Mouse (Mus musculus): ENCODE data around the gene Gsdma2. TPM values are rescaled to one million over a fixed set of nuclear protein-coding genes. Genes with fewer than 3 reads are reported as not detected.
A peak's percentile ranks its signal among the peaks of the same experiment; 100 is the strongest.
"Not testable (repeated sequence)": the region's sequence is repeated elsewhere in the genome, so short reads cannot be mapped to it uniquely, and the experiment has no call there.

Gene Gsdma2
- polyA plus RNA-seq, 1 experiment: not detected

DNA sequence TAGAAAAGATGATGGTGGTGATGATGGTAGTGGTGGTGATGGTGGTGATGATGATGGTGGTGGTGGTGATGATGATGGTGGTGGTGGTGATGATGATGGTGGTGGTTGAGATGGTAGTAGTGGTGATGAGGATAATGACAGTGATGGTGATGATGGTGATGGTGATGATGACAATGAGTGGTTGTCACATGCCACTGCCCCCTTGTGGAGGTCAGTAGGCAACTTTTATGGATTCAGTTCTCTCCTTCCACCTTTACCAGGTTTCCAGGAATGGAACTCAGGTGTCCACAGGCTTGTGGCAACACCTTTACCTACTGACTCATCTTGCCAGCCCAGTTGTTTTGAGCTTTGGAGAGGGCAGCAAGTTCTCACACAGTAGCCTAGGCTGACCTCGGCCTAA, 33.5 kb downstream of the Gsdma2 start:
- H3ac ChIP-seq (ENCODE audit: control insufficient read depth, insufficient read length): no peak overlapping the region
- TF ChIP-seq POLR2AphosphoS2 (IDR thresholded peaks at IDR 0.05; ENCODE audit: insufficient read length, low read depth) (no peak), MAX (IDR thresholded peaks at IDR 0.05; ENCODE audit: low read depth) (no peak), USF1 (IDR thresholded peaks at IDR 0.05; ENCODE audit: low read depth) (no peak), MYOG (IDR thresholded peaks at IDR 0.05; ENCODE audit: control insufficient read depth in 1 of 3, insufficient read depth in 1 of 3, insufficient read length in 2 of 3, low read depth in 2 of 3) (no peak), REST (IDR thresholded peaks at IDR 0.05; ENCODE audit: insufficient read depth, insufficient read length) (no peak), E2F4 (IDR thresholded peaks at IDR 0.05; ENCODE audit: insufficient read depth) (no peak), POLR2A (IDR thresholded peaks at IDR 0.05; ENCODE audit: insufficient read length, low read depth) (no peak), TCF3 (IDR thresholded peaks at IDR 0.05; ENCODE audit: insufficient read length, low read depth) (no peak), SRF (IDR thresholded peaks at IDR 0.05; ENCODE audit: control insufficient read depth, insufficient read length, low read depth) (no peak), CEBPB (IDR thresholded peaks at IDR 0.05; ENCODE audit: insufficient read depth, poor library complexity, severe bottlenecking) (no peak), MYOD1 (IDR thresholded peaks at IDR 0.05; ENCODE audit: control insufficient read depth in 1 of 3, insufficient read length in 2 of 3, low read depth in 2 of 3) (no peak), TCF12 (IDR thresholded peaks at IDR 0.05; ENCODE audit: insufficient read depth, poor library complexity, severe bottlenecking) (no peak)
- H3K4me3 ChIP-seq: no peak overlapping the region
- peaks cover 26% of the 10 kb centered on the region for H3K79me2 ChIP-seq (ENCODE audit: control insufficient read depth, insufficient read depth)
- H3K4me2 ChIP-seq (ENCODE audit: low read depth): no peak overlapping the region
- peaks cover 4% of the 10 kb centered on the region for H3K36me3 ChIP-seq (ENCODE audit: control insufficient read depth, insufficient read depth)
- no peaks in the 10 kb centered on the region for H3K27me3 ChIP-seq (ENCODE audit: control insufficient read depth, insufficient read depth, insufficient read length)

DNA sequence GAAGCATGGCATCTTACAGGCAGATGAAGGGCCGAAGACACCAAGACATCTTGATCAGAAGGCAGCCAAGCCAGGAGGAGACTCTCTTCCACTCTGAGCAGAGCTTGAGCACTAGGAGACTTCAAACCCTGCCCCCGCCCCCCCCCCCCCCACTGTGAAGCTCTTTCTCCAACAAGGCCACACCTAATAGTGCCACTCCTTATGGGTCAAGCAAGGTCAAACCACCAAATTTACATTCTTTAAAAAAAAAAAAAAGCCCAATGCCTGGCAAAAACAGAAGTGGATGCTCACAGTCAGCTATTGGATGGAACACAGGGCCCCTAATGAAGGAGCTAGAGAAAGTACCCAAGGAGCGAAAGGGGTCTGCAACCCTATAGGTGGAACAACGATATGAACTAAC, 34.0 kb downstream of the Gsdma2 start:
- not testable (repeated sequence) for H3K36me3 ChIP-seq (ENCODE audit: control insufficient read depth, insufficient read depth); H3K27me3 ChIP-seq (ENCODE audit: control insufficient read depth, insufficient read depth, insufficient read length); H3ac ChIP-seq (ENCODE audit: control insufficient read depth, insufficient read length); H3K4me3 ChIP-seq; H3K4me2 ChIP-seq (ENCODE audit: low read depth)
- peaks cover 28% of the 10 kb centered on the region for H3K79me2 ChIP-seq (ENCODE audit: control insufficient read depth, insufficient read depth)

DNA sequence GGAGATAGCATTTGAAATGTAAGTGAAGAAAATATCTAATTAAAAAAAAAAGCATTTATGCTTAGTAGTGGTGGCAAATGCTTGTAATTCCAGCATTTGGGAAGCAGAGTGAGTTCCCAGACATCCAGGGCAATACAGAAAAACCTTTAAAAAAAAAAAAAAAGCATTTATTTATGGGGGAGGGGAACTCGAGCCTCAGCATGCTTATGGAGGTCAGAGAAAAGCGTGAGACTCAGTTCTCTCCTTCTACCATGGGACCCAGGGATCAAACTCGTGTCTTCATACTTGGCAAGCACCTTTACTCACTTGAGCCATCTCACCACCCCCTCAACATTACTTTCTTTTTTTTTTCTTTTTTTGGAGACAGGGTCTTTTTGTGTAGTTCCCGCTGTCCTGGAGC, 34.6 kb downstream of the Gsdma2 start:
- Histone ChIP-seq H3ac (ENCODE audit: control insufficient read depth, insufficient read length) (no peak overlapping the region), H3K4me3 (peak overlapping the region; percentile 96), H3K79me2 (ENCODE audit: control insufficient read depth, insufficient read depth) (peaks cover 28% of the 10 kb centered on the region), H3K36me3 (ENCODE audit: control insufficient read depth, insufficient read depth) (peaks cover 10% of the 10 kb centered on the region), H3K27me3 (ENCODE audit: control insufficient read depth, insufficient read depth, insufficient read length) (no peaks in the 10 kb centered on the region), H3K4me2 (ENCODE audit: low read depth) (peak overlapping the region; percentile 98)
- TF ChIP-seq SRF (IDR thresholded peaks at IDR 0.05; ENCODE audit: control insufficient read depth, insufficient read length, low read depth) (no peak), E2F4 (IDR thresholded peaks at IDR 0.05; ENCODE audit: insufficient read depth) (no peak), POLR2AphosphoS2 (IDR thresholded peaks at IDR 0.05; ENCODE audit: insufficient read length, low read depth) (no peak), TCF12 (IDR thresholded peaks at IDR 0.05; ENCODE audit: insufficient read depth, poor library complexity, severe bottlenecking) (no peak), USF1 (IDR thresholded peaks at IDR 0.05; ENCODE audit: low read depth) (no peak), POLR2A (IDR thresholded peaks at IDR 0.05; ENCODE audit: insufficient read length, low read depth) (no peak), MYOG (IDR thresholded peaks at IDR 0.05; ENCODE audit: control insufficient read depth in 1 of 3, insufficient read depth in 1 of 3, insufficient read length in 2 of 3, low read depth in 2 of 3) (no peak), CEBPB (IDR thresholded peaks at IDR 0.05; ENCODE audit: insufficient read depth, poor library complexity, severe bottlenecking) (no peak), MYOD1 (IDR thresholded peaks at IDR 0.05; ENCODE audit: control insufficient read depth in 1 of 3, insufficient read length in 2 of 3, low read depth in 2 of 3) (no peak), MAX (IDR thresholded peaks at IDR 0.05; ENCODE audit: low read depth) (no peak), TCF3 (IDR thresholded peaks at IDR 0.05; ENCODE audit: insufficient read length, low read depth) (no peak), REST (IDR thresholded peaks at IDR 0.05; ENCODE audit: insufficient read depth, insufficient read length) (no peak)

DNA sequence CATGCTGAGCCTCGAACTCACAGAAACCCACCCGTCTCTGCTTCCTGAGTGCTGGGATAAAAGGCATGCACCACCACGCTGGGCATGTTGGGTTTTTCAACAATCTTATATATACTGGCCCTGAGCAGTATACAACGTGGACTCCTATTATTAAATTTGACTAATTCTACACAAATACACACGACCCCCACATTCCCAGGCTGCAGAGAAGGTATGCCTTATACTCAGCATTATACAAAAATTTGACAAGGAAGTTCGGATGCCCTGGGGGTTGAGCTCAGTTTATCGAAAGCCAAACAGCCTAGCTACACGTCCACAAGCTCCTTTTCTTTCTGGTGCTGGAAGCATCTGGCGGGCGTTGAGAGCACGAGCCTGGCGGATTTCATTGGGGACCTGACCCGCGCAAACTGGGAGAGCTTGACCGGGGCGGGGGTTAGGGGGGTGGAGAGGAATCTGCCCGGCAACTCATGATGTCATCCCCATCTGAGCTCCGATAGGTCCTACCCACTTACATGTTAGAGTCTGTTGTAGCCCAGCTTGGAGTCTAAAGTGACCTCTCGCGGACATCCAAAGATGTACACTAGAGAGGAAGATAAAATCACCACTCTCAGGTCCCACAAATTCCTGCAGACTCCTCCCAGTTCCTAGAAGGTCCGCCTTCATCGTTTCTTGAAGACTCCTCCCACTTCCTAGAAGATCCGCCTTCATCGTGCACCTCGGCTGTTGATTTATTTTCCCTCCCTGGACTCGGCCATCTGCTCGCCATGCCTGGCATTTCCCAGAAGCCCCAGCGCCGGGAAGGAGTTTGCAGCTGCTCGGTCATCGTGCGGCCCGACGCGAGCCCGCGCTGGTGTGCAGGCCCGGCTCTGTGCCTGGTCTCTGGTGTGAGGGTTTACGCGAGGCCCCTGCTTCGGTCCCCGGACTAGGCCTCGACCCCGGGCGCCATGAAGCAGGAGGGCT, 35.5 kb downstream of the Gsdma2 start, which contains the start of gene Psmd3:
Gene Psmd3, plus strand, starts transcription at position 769 of the 960 bp plus-strand sequence.
- peak; percentile 40 to 95 (median 95) for TF ChIP-seq MYOG (IDR thresholded peaks at IDR 0.05; ENCODE audit: control insufficient read depth in 1 of 3, insufficient read depth in 1 of 3, insufficient read length in 2 of 3, low read depth in 2 of 3)
- TF ChIP-seq POLR2A (IDR thresholded peaks at IDR 0.05; ENCODE audit: insufficient read length, low read depth): peak; percentile 85
- peak; percentile 92 for TF ChIP-seq POLR2AphosphoS2 (IDR thresholded peaks at IDR 0.05; ENCODE audit: insufficient read length, low read depth)
- TF ChIP-seq SRF (IDR thresholded peaks at IDR 0.05; ENCODE audit: control insufficient read depth, insufficient read length, low read depth): peak; percentile 92
- TF ChIP-seq E2F4 (IDR thresholded peaks at IDR 0.05; ENCODE audit: insufficient read depth): peak; percentile 41
- TF ChIP-seq TCF12 (IDR thresholded peaks at IDR 0.05; ENCODE audit: insufficient read depth, poor library complexity, severe bottlenecking): peak; percentile 33
- TF ChIP-seq CEBPB (IDR thresholded peaks at IDR 0.05; ENCODE audit: insufficient read depth, poor library complexity, severe bottlenecking): no peak
- peak; percentile 31 for TF ChIP-seq MAX (IDR thresholded peaks at IDR 0.05; ENCODE audit: low read depth)
- TF ChIP-seq REST (IDR thresholded peaks at IDR 0.05; ENCODE audit: insufficient read depth, insufficient read length): peak; percentile 18
- TF ChIP-seq TCF3 (IDR thresholded peaks at IDR 0.05; ENCODE audit: insufficient read length, low read depth): peak; percentile 49
- TF ChIP-seq USF1 (IDR thresholded peaks at IDR 0.05; ENCODE audit: low read depth): no peak
- TF ChIP-seq MYOD1 (IDR thresholded peaks at IDR 0.05; ENCODE audit: control insufficient read depth in 1 of 3, insufficient read length in 2 of 3, low read depth in 2 of 3): peak in 2 of 3 experiments; percentile 88
- peak within 1 kb of the TSS; percentile 96 for H3K4me3 ChIP-seq

More for the DNA sequence above, 35.5 kb downstream of the Gsdma2 start, which contains the start of gene Psmd3:
- peak within 1 kb of the TSS; percentile 87 for H3ac ChIP-seq (ENCODE audit: control insufficient read depth, insufficient read length)
- peaks cover 28% of the 10 kb centered on the region for H3K79me2 ChIP-seq (ENCODE audit: control insufficient read depth, insufficient read depth)
- H3K4me2 ChIP-seq (ENCODE audit: low read depth): peak within 1 kb of the TSS; percentile 98
- no peaks in the 10 kb centered on the region for H3K27me3 ChIP-seq (ENCODE audit: control insufficient read depth, insufficient read depth, insufficient read length)
- H3K36me3 ChIP-seq (ENCODE audit: control insufficient read depth, insufficient read depth): peaks cover 19% of the 10 kb centered on the region

Measured in myocyte (in vitro differentiated cells).